Mouse (Mus musculus): ENCODE measurements around the gene Gm21789.
"Not testable (repeated sequence)": the region's sequence is repeated elsewhere in the genome, so short reads cannot be mapped to it uniquely, and the experiment has no call there.

Gene Gm21789

DNA sequence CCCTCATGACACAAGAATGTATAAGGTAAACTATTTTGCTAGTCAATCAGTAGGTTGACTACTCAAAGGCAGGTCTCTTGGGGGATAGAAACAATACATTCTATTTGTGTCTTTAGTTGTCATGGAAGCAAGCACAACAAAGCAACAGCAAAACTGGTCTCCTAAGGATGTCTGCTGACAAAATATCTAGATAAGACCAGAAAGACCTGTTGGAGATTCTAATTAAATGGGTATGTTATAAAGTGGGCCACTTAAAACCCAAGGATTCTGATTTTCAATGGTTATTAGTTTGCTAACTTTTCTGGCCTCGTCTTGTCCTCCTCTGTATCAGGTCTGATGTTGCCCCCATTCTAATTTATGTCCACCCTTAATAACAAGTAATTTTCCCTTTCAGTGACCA is at the start of gene Gm21789:
TSS of gene Gm21789 (plus strand) at position 301 of the 400 bp plus-strand sequence.
- not testable (repeated sequence) for DNase-seq (ENCODE audit: low spot score in 2 of 2)

GRCm38 (mm10) chrX:32894325-32894724 is 47.2 kb upstream of the Gm21789 start, which contains the start of gene Btbd35f30:
Btbd35f30 (plus strand) TSS chrX:32894625.
- DNase-seq (ENCODE audit: low spot score in 2 of 2), result not testable (repeated sequence)

DNA sequence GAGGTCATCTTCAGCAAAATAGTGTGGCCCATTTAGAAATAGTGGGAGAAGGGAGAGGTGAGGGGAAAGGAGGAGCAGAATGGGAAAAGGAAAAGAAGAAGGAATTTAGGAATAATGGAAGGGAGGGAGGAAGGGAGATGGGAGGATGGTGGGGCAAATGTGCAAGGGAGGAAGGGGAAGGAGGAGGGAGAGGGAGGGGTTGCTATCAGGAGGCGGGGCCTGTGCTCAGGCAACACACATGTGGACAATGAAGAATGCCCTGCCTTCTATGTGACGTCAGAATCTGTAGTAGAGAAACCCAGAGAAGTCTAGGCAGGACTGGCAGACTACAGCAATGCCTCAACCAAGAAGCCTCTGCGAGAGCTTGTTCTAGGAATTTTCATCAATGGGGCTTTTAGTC is 32.0 kb downstream of the Gm21789 start, which contains the start of gene Btbd35f5:
TSS of gene Btbd35f5 (plus strand) at position 301 of the 400 bp plus-strand sequence.
- DNase-seq (ENCODE audit: low spot score in 2 of 2), result not testable (repeated sequence)

Data from thymus, postnatal 10 days (tissue).